Mouse (Mus musculus) heart, postnatal 0 days (tissue): Measurements from ENCODE around the gene March8. TPM values are rescaled to one million over a fixed set of nuclear protein-coding genes. Genes with fewer than 3 reads are reported as not detected.

ENCODE experiments used
- ATAC-seq: fragments of 200-750 bp; cut with Nextera tagmentation; 2 replicates; pipeline ENCODE4 v1.8.0; 2017; ENCODE audit warnings: low read depth, moderate number of reproducible peaks, moderate library complexity; ENCODE audit not compliant: insufficient read depth
- DNase-seq: peaks from one replicate; pipeline ENCODE4 v3.0.0-alpha.2; 2016; ENCODE audit warnings: low spot score
- H3K27ac ChIP-seq: fragments of 300-500 bp; sonication (generic); 2 replicates; pipeline ENCODE4 v1.5.1; 2014; ENCODE audit warnings: low read depth, mild to moderate bottlenecking
- H3K27me3 ChIP-seq: fragments of 300-500 bp; sonication (generic); 2 replicates; pipeline ENCODE4 v1.6.1; 2014; ENCODE audit warnings: low read length, mixed read lengths; ENCODE audit not compliant: control insufficient read depth, insufficient read depth
- H3K36me3 ChIP-seq: fragments of 300-500 bp; sonication (generic); replicated peaks from 2 replicates; pipeline ENCODE4 v1.6.1; 2014; ENCODE audit warnings: low read length, mixed read lengths; ENCODE audit not compliant: control insufficient read depth, insufficient read depth
- H3K4me1 ChIP-seq: fragments of 300-500 bp; sonication (generic); 2 replicates; pipeline ENCODE4 v1.6.1; 2014; ENCODE audit warnings: antibody characterized with exemption; ENCODE audit not compliant: control insufficient read depth, insufficient read depth
- H3K4me2 ChIP-seq: fragments of 300-500 bp; sonication (generic); 2 replicates; pipeline ENCODE4 v1.6.1; 2014; ENCODE audit warnings: low read depth, mild to moderate bottlenecking, low read length, moderate library complexity
- H3K4me3 ChIP-seq: fragments of 300-500 bp; sonication (generic); 2 replicates; pipeline ENCODE4 v1.5.1; 2014; ENCODE audit warnings: low read depth, low read length
- H3K9ac ChIP-seq: fragments of 300-500 bp; sonication (generic); replicated peaks from 2 replicates; pipeline ENCODE4 v1.6.1; 2014; ENCODE audit warnings: low read depth, low read length, mixed read lengths
- H3K9me3 ChIP-seq: fragments of 300-500 bp; sonication (generic); replicated peaks from 2 replicates; pipeline ENCODE4 v1.6.1; 2016; ENCODE audit warnings: low read length; ENCODE audit not compliant: control insufficient read depth
- CTCF ChIP-seq: IDR thresholded peaks from 2 replicates; pipeline ENCODE4 v1.5.1; 2016; ENCODE audit warnings: antibody characterized with exemption, control low read depth, low read depth
- EP300 ChIP-seq: IDR thresholded peaks from 2 replicates; pipeline ENCODE4 v1.6.1; 2016; ENCODE audit warnings: antibody characterized with exemption, low read depth
- WGBS: fragments of 180-500 bp; shearing (Covaris S2); extraction: QIAGEN DNeasy Blood & Tissue Kit; methylation state at CpG from one replicate; pipeline ENCODE4 v1.1.7; 2014; 5-methylcytosine and 5-hydroxymethylcytosine counted together
- polyA plus RNA-seq: library from polyadenylated mRNA; unstranded; fragments of >200 nt; fragmentation: Nextera tagmentation; extraction: Ambion mirVana; gene quantifications from 2 replicates; pipeline ENCODE4 v1.2.1, GENCODE M21; 2015
- total RNA-seq: library from RNA; depleted of rRNA; stranded (reverse); fragments of >200 nt; gene quantifications from 2 replicates; pipeline ENCODE4 v1.2.3, GENCODE M21; 2014; ENCODE audit warnings: low replicate concordance; rRNA removed

Gene March8
- total and polyA plus RNA-seq, 2 experiments from 2014 or later, result 17.3 to 73.6 TPM

- Histone ChIP-seq H3K4me2 (no peak overlapping the region), H3K9ac (no peak overlapping the region), H3K4me1 (peaks cover 10% of the 10 kb centered on the region), H3K27ac (peak overlapping the region; percentile 85), H3K9me3 (no peaks in the 10 kb centered on the region), H3K36me3 (no peaks in the 10 kb centered on the region), H3K27me3 (no peaks in the 10 kb centered on the region), H3K4me3 (no peak overlapping the region)
- peak; percentile 69 for DNase-seq
- TF ChIP-seq CTCF, result no peak
- TF ChIP-seq EP300, result peak; percentile 96
- 26% methylated on average over 4 of the region's 4 CpGs for WGBS
- ATAC-seq, result peak; percentile 96
Measured at GRCm38 (mm10) chr6:116440849-116441248, 103.0 kb downstream of the March8 start.

- no peak overlapping the region for H3K4me2 ChIP-seq
- 67% methylated on average over 4 of the region's 4 CpGs for WGBS
- no peak overlapping the region for H3K9ac ChIP-seq
- no peak for DNase-seq
- H3K4me1 ChIP-seq, result peaks cover 3% of the 10 kb centered on the region; the same call in 1 of the 2 replicates
- H3K36me3 ChIP-seq, result no peaks in the 10 kb centered on the region
- no peak for ATAC-seq
- H3K27me3 ChIP-seq, result peaks cover 11% of the 10 kb centered on the region
- TF ChIP-seq CTCF, result no peak
- H3K9me3 ChIP-seq, result no peaks in the 10 kb centered on the region
- no peak overlapping the region for H3K27ac ChIP-seq
- H3K4me3 ChIP-seq, result no peak overlapping the region
Measured at GRCm38 (mm10) chr6:116455781-116456180, 118.0 kb downstream of the March8 start.

- WGBS, result 27% methylated on average over 1 of the region's 1 CpGs
- TF ChIP-seq EP300 (no peak), CTCF (no peak)
- peaks cover 18% of the 10 kb centered on the region for H3K27me3 ChIP-seq
- H3K27ac ChIP-seq, result no peak overlapping the region
- peaks cover 5% of the 10 kb centered on the region; the same call in 1 of the 2 replicates for H3K4me1 ChIP-seq
- no peaks in the 10 kb centered on the region for H3K9me3 ChIP-seq
- no peak for ATAC-seq
- H3K4me2 ChIP-seq, result no peak overlapping the region
- H3K36me3 ChIP-seq, result no peaks in the 10 kb centered on the region
- no peak overlapping the region for H3K4me3 ChIP-seq
- no peak for DNase-seq
- H3K9ac ChIP-seq, result no peak overlapping the region
Measured at GRCm38 (mm10) chr6:116456482-116456881, 118.7 kb downstream of the March8 start.

- Histone ChIP-seq H3K4me2 (no peak overlapping the region), H3K27me3 (peaks cover 19% of the 10 kb centered on the region), H3K27ac (no peak overlapping the region), H3K4me3 (no peak overlapping the region), H3K9me3 (no peaks in the 10 kb centered on the region), H3K4me1 (peaks cover 5% of the 10 kb centered on the region; the same call in 1 of the 2 replicates), H3K9ac (no peak overlapping the region), H3K36me3 (no peaks in the 10 kb centered on the region)
- WGBS, result 32% methylated on average over 4 of the region's 4 CpGs
- ATAC-seq (no peak), DNase-seq (no peak)
- TF ChIP-seq EP300 (no peak), CTCF (no peak)
Measured at GRCm38 (mm10) chr6:116458728-116459127, 120.9 kb downstream of the March8 start.

Other genes starting within 250 kb of the March8 start
- 21.1 and 26.9 TPM in 2 replicates for gene Tmcc1, start 144.5 kb upstream of the March8 start, total RNA-seq
- gene Tmcc1, start 144.5 kb upstream of the March8 start, polyA plus RNA-seq, result 6.9 and 7.8 TPM in 2 replicates
- gene Washc2, start 130.0 kb upstream of the March8 start, total RNA-seq, result 57.1 and 96.8 TPM in 2 replicates
- gene Washc2, start 130.0 kb upstream of the March8 start, polyA plus RNA-seq, result 26.2 and 30.3 TPM in 2 replicates
- 1.0 and 4.6 TPM in 2 replicates for gene Zfand4, start 73.8 kb upstream of the March8 start, total RNA-seq
- gene Zfand4, start 73.8 kb upstream of the March8 start, polyA plus RNA-seq, result 2.0 and 2.1 TPM in 2 replicates
- gene Alox5, start 123.2 kb downstream of the March8 start, total RNA-seq, result 5.6 and 14.1 TPM in 2 replicates
- gene Alox5, start 123.2 kb downstream of the March8 start, polyA plus RNA-seq, result 3.9 and 4.5 TPM in 2 replicates
- gene Olfr211, start 151.1 kb downstream of the March8 start, total RNA-seq, result not detected in 2 replicates
- gene Olfr211, start 151.1 kb downstream of the March8 start, polyA plus RNA-seq, result not detected in 2 replicates
- 0.19 TPM in 1 of 2 replicates, not detected in the other for gene Olfr212, start 168.5 kb downstream of the March8 start, total RNA-seq
- gene Olfr212, start 168.5 kb downstream of the March8 start, polyA plus RNA-seq, result not detected in 2 replicates
- not detected in 2 replicates for gene Olfr213, start 200.4 kb downstream of the March8 start, total RNA-seq
- gene Olfr213, start 200.4 kb downstream of the March8 start, polyA plus RNA-seq, result not detected in 2 replicates
- gene Gm5580, start 213.1 kb downstream of the March8 start, total RNA-seq, result 0.11 and 0.12 TPM in 2 replicates
- 0.15 and 0.25 TPM in 2 replicates for gene Gm5580, start 213.1 kb downstream of the March8 start, polyA plus RNA-seq
- gene Olfr214, start 216.2 kb downstream of the March8 start, total RNA-seq, result not detected in 2 replicates
- not detected in 2 replicates for gene Olfr214, start 216.2 kb downstream of the March8 start, polyA plus RNA-seq
- gene Olfr215, start 246.2 kb downstream of the March8 start, total RNA-seq, result not detected in 2 replicates
- gene Olfr215, start 246.2 kb downstream of the March8 start, polyA plus RNA-seq, result not detected in 2 replicates